Mouse (Mus musculus) B cell, adult 67 days (primary cell): Measurements from ENCODE around the gene Klhl29. TPM values are rescaled to one million over a fixed set of nuclear protein-coding genes. Genes with fewer than 3 reads are reported as not detected.

Experiments used
- total RNA-seq, 2 experiments: library from RNA; stranded (reverse); gene quantifications; 4 replicates each; pipeline ENCODE4 v1.2.4; 2023

The Klhl29 gene
- total RNA-seq = not detected

GRCm38 (mm10) chr12:5375616-5376461 is at the start of gene Klhl29:
Klhl29 (minus strand) TSS chr12:5375682.

